Mouse (Mus musculus): ENCODE data around the gene Farp1. TPM values are rescaled to one million over a fixed set of nuclear protein-coding genes. Genes with fewer than 3 reads are reported as not detected.
A peak's percentile ranks its signal among the peaks of the same experiment; 100 is the strongest.

Gene Farp1
- polyA plus RNA-seq, 1 experiment from 2014 or later, result 19.1 TPM

DNA sequence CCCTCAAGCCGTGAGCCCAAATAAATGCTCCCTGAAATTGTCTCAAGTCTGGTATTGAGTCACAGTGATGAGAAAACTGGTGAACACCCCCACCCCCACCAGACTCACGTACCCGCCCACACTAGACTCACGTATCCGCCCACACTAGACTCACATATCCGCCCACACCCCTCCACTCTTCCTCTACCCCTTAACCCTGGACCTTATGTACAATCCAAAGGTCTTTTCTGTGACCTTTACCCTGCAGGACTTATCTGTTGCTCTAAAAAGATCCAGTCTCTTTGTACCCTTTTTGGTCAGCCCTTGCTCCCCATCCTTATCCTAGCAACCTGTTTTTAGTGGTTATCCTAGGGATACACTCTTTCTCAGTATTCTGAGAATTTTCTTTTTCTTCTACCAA lies 58.9 kb downstream of the Farp1 start:
- Histone ChIP-seq H3K4me3 (ENCODE audit: control insufficient read depth in 1 of 2, insufficient read depth in 1 of 2, low read depth in 1 of 2, low read length in 2 of 2) (no peak overlapping the region), H3K4me1 (ENCODE audit: control insufficient read depth in 2 of 2, insufficient read depth in 2 of 2, low read length in 2 of 2) (peaks cover 31 to 43% of the 10 kb centered on the region in 2 experiments), H3K27me3 (ENCODE audit: control insufficient read depth, insufficient read depth, low read length) (no peaks in the 10 kb centered on the region), H3K27ac (replicated peaks in 1 of 2; ENCODE audit: control insufficient read depth in 1 of 2, insufficient read depth in 1 of 2, low read depth in 2 of 2, low read length in 2 of 2) (no peak overlapping the region), H3K36me3 (ENCODE audit: control insufficient read depth, insufficient read depth, low read length) (peaks cover 13% of the 10 kb centered on the region), H3K9ac (ENCODE audit: low read length) (no peak overlapping the region), H3K4me2 (ENCODE audit: low read length) (no peak overlapping the region), H3K9me3 (ENCODE audit: control insufficient read depth, low read length) (peaks cover 9% of the 10 kb centered on the region)
- ATAC-seq (ENCODE audit: insufficient number of reproducible peaks, insufficient read depth, low FRiP score, low read depth), result no peak
- WGBS, result 82% methylated on average over 6 of the region's 6 CpGs

DNA sequence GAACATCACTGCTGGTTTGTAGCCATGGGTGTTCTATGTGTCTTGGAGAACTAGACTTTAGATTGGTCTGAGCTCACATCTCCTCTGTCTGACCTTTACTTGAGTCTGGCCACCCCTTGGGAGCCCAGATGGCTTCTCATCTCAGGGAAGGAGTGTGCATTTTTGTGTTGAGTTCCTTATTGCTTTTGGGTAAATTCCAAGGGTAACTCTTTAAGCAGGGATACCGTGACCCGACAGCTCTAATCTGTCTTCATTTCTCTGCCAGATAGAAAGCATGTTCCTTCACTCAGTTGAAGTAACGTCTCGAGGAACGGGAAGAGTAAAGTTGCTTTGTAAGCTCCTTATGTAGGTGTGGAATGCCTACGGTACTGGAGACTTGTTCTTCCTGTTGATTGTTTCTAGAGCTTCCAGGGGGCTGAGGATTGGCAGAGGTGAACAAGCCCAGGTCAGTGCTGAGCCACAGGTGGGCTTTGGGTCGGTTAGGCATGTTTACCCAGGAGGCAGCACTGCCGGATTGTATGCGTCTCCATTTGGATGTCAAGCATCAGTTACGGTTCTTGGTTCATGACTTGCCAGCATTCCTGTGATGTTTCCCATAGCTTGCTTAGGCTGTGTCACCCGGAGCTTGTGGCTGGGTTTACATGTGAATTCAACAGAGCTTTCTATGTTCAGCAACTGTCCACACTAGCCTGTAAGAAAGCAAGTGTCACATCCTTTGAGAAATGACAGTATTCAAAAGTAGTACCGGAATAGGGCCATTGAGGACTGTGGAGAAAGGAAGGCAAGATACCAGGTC lies 62.8 kb downstream of the Farp1 start:
- H3K9me3 ChIP-seq (ENCODE audit: control insufficient read depth, low read length), result no peaks in the 10 kb centered on the region
- peaks cover 5% of the 10 kb centered on the region for H3K36me3 ChIP-seq (ENCODE audit: control insufficient read depth, insufficient read depth, low read length)
- peak overlapping the region; percentile 74 to 79 for H3K27ac ChIP-seq (replicated peaks in 1 of 2; ENCODE audit: control insufficient read depth in 1 of 2, insufficient read depth in 1 of 2, low read depth in 2 of 2, low read length in 2 of 2)
- ATAC-seq (ENCODE audit: insufficient number of reproducible peaks, insufficient read depth, low FRiP score, low read depth), result no peak
- 41% methylated on average over 12 of the region's 12 CpGs for WGBS
- H3K9ac ChIP-seq (ENCODE audit: low read length), result no peak overlapping the region; the same call in 1 of the 2 replicates
- H3K4me1 ChIP-seq (ENCODE audit: control insufficient read depth in 2 of 2, insufficient read depth in 2 of 2, low read length in 2 of 2), result peaks cover 45 to 56% of the 10 kb centered on the region in 2 experiments
- no peak overlapping the region for H3K4me3 ChIP-seq (ENCODE audit: control insufficient read depth in 1 of 2, insufficient read depth in 1 of 2, low read depth in 1 of 2, low read length in 2 of 2)
- peak overlapping the region; percentile 23 for H3K4me2 ChIP-seq (ENCODE audit: low read length)
- no peaks in the 10 kb centered on the region for H3K27me3 ChIP-seq (ENCODE audit: control insufficient read depth, insufficient read depth, low read length)

DNA sequence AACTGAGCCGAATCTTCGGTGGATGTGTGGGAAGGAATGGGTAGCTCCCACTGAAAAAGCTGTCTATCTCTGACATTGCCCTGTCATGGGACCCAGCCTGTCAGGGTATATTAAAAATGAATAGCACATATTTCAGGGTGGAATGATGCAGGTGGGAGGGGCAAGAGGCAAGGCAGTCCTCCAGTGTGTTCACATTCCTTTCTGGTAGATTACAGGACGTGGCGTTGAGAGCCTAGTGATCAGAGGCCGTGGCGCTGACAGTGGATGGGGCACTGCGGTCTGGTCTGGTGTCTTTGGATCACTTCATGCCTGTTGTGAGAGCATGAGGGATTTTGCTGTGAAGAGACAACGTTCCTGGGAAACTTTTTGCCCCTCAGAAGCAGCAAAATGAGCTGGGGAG lies 64.1 kb downstream of the Farp1 start:
- Histone ChIP-seq H3K27ac (replicated peaks in 1 of 2; ENCODE audit: control insufficient read depth in 1 of 2, insufficient read depth in 1 of 2, low read depth in 2 of 2, low read length in 2 of 2) (peak overlapping the region; percentile 74 to 79), H3K9ac (ENCODE audit: low read length) (no peak overlapping the region), H3K36me3 (ENCODE audit: control insufficient read depth, insufficient read depth, low read length) (peaks cover 10% of the 10 kb centered on the region), H3K4me2 (ENCODE audit: low read length) (peak overlapping the region; percentile 7), H3K27me3 (ENCODE audit: control insufficient read depth, insufficient read depth, low read length) (no peaks in the 10 kb centered on the region), H3K4me1 (ENCODE audit: control insufficient read depth in 2 of 2, insufficient read depth in 2 of 2, low read length in 2 of 2) (peaks cover 42 to 54% of the 10 kb centered on the region in 2 experiments), H3K9me3 (ENCODE audit: control insufficient read depth, low read length) (no peaks in the 10 kb centered on the region), H3K4me3 (ENCODE audit: control insufficient read depth in 1 of 2, insufficient read depth in 1 of 2, low read depth in 1 of 2, low read length in 2 of 2) (no peak overlapping the region)
- ATAC-seq (ENCODE audit: insufficient number of reproducible peaks, insufficient read depth, low FRiP score, low read depth), result 0 out of 2 replicates have a peak, but pooled peaks have one; percentile 49
- 12% methylated on average over 8 of the region's 8 CpGs for WGBS

DNA sequence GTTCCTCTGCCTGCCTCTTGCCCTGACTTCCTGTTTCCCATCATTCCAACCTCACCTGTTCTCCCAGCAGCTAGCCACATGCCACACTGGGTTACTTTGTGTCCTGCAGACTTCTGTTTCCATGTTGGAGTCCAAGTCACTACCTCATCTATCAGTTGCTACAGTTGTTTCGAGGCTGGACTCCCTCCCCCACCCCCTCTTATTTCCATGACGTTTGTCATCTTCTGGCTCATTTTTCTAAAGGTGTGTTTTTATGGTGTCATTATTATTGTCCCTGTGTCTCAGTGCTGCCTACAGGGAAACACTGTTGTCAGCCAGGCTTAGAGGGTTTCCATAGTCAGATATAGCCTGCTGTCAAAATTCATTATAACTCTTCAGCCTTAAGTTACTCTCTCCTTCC lies 64.9 kb downstream of the Farp1 start:
- no peak overlapping the region for H3K9ac ChIP-seq (ENCODE audit: low read length)
- H3K36me3 ChIP-seq (ENCODE audit: control insufficient read depth, insufficient read depth, low read length), result peaks cover 10% of the 10 kb centered on the region
- no peaks in the 10 kb centered on the region for H3K27me3 ChIP-seq (ENCODE audit: control insufficient read depth, insufficient read depth, low read length)
- H3K9me3 ChIP-seq (ENCODE audit: control insufficient read depth, low read length), result no peaks in the 10 kb centered on the region
- no peak for ATAC-seq (ENCODE audit: insufficient number of reproducible peaks, insufficient read depth, low FRiP score, low read depth)
- no peak overlapping the region for H3K4me2 ChIP-seq (ENCODE audit: low read length)
- 56% methylated on average over 2 of the region's 2 CpGs for WGBS
- peaks cover 46 to 60% of the 10 kb centered on the region in 2 experiments for H3K4me1 ChIP-seq (ENCODE audit: control insufficient read depth in 2 of 2, insufficient read depth in 2 of 2, low read length in 2 of 2)
- H3K27ac ChIP-seq (replicated peaks in 1 of 2; ENCODE audit: control insufficient read depth in 1 of 2, insufficient read depth in 1 of 2, low read depth in 2 of 2, low read length in 2 of 2), result peak overlapping the region; percentile 74 to 79
- no peak overlapping the region for H3K4me3 ChIP-seq (ENCODE audit: control insufficient read depth in 1 of 2, insufficient read depth in 1 of 2, low read depth in 1 of 2, low read length in 2 of 2)

DNA sequence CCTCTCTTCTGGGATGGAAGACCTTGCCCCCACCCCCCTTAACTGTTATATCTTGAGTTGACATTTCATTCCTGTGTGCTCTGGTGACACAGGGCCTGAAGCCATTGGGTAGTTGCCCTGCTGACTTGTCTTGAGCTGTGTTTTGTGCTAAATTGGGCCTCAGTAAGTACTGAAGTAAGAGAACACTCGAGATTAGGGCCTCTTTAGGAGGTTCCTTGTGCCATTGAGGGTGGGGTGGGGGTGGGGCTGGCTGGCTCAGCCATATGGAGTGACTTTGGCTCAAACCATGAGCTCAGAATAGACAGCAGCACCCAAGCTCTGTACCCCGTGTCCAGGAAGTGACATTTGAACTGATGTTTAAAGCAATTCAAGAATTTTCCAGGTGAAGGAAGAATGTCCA lies 65.8 kb downstream of the Farp1 start:
- peaks cover 50 to 67% of the 10 kb centered on the region in 2 experiments for H3K4me1 ChIP-seq (ENCODE audit: control insufficient read depth in 2 of 2, insufficient read depth in 2 of 2, low read length in 2 of 2)
- H3K36me3 ChIP-seq (ENCODE audit: control insufficient read depth, insufficient read depth, low read length), result peaks cover 10% of the 10 kb centered on the region
- no peaks in the 10 kb centered on the region for H3K9me3 ChIP-seq (ENCODE audit: control insufficient read depth, low read length)
- ATAC-seq (ENCODE audit: insufficient number of reproducible peaks, insufficient read depth, low FRiP score, low read depth), result no peak
- no peak overlapping the region for H3K4me3 ChIP-seq (ENCODE audit: control insufficient read depth in 1 of 2, insufficient read depth in 1 of 2, low read depth in 1 of 2, low read length in 2 of 2)
- H3K27me3 ChIP-seq (ENCODE audit: control insufficient read depth, insufficient read depth, low read length), result no peaks in the 10 kb centered on the region
- peak overlapping the region; percentile 7; the same call in 1 of the 2 replicates for H3K4me2 ChIP-seq (ENCODE audit: low read length)
- 14% methylated on average over 2 of the region's 2 CpGs for WGBS
- H3K9ac ChIP-seq (ENCODE audit: low read length), result no peak overlapping the region
- H3K27ac ChIP-seq (replicated peaks in 1 of 2; ENCODE audit: control insufficient read depth in 1 of 2, insufficient read depth in 1 of 2, low read depth in 2 of 2, low read length in 2 of 2), result peak overlapping the region; percentile 56 to 65

DNA sequence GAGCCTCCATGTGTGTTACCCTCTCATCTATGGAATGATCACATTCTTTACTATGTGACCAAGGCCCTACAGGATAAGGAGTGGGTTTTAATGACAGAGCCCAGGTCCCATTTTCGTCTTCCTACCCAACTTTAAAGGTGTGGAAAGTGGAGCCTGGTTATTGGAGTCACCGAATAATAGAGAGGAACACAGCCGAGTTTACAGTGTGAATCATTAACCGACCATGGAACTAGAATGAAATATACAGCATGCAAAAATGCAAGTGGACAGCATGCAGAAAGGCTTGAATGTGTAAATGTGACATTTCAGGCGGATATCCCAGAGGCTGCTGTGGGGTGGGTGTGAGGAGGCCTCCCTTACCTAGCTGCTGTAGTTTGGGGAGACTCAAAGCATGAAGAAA lies 66.5 kb downstream of the Farp1 start:
- Histone ChIP-seq H3K9ac (ENCODE audit: low read length) (no peak overlapping the region; the same call in 1 of the 2 replicates), H3K4me3 (ENCODE audit: control insufficient read depth in 1 of 2, insufficient read depth in 1 of 2, low read depth in 1 of 2, low read length in 2 of 2) (no peak overlapping the region), H3K36me3 (ENCODE audit: control insufficient read depth, insufficient read depth, low read length) (peaks cover 10% of the 10 kb centered on the region), H3K9me3 (ENCODE audit: control insufficient read depth, low read length) (no peaks in the 10 kb centered on the region), H3K27ac (replicated peaks in 1 of 2; ENCODE audit: control insufficient read depth in 1 of 2, insufficient read depth in 1 of 2, low read depth in 2 of 2, low read length in 2 of 2) (peak overlapping the region; percentile 56 to 65), H3K4me2 (ENCODE audit: low read length) (peak overlapping the region; percentile 7; the same call in 1 of the 2 replicates), H3K27me3 (ENCODE audit: control insufficient read depth, insufficient read depth, low read length) (no peaks in the 10 kb centered on the region), H3K4me1 (ENCODE audit: control insufficient read depth in 2 of 2, insufficient read depth in 2 of 2, low read length in 2 of 2) (peaks cover 56 to 74% of the 10 kb centered on the region in 2 experiments)
- no peak for ATAC-seq (ENCODE audit: insufficient number of reproducible peaks, insufficient read depth, low FRiP score, low read depth)
- 72% methylated on average over 5 of the region's 5 CpGs for WGBS

DNA sequence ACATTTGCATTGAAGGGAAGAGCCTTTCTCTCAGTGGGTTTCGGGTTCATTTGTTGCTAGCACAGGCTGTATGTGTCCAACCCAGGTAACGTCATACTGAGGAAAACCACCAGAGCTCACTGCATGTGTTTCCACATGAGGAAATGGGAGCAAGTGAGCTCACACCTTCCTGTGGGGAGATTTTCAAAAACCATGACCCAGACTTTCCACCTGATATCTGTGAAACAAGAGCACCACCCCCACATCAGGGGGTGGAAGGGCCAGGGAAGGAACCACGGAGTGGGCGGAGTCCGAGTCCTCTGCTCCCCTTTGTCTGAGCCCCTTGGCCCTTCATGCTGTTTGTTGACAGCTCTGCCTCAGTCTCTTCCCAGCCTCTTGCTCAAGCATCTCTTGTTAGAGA lies 67.6 kb downstream of the Farp1 start:
- peaks cover 10% of the 10 kb centered on the region for H3K36me3 ChIP-seq (ENCODE audit: control insufficient read depth, insufficient read depth, low read length)
- H3K9ac ChIP-seq (ENCODE audit: low read length), result no peak overlapping the region
- no peaks in the 10 kb centered on the region for H3K9me3 ChIP-seq (ENCODE audit: control insufficient read depth, low read length)
- no peak for ATAC-seq (ENCODE audit: insufficient number of reproducible peaks, insufficient read depth, low FRiP score, low read depth)
- H3K4me3 ChIP-seq (ENCODE audit: control insufficient read depth in 1 of 2, insufficient read depth in 1 of 2, low read depth in 1 of 2, low read length in 2 of 2), result no peak overlapping the region
- peaks cover 57 to 72% of the 10 kb centered on the region in 2 experiments for H3K4me1 ChIP-seq (ENCODE audit: control insufficient read depth in 2 of 2, insufficient read depth in 2 of 2, low read length in 2 of 2)
- H3K27me3 ChIP-seq (ENCODE audit: control insufficient read depth, insufficient read depth, low read length), result no peaks in the 10 kb centered on the region
- no peak overlapping the region for H3K27ac ChIP-seq (replicated peaks in 1 of 2; ENCODE audit: control insufficient read depth in 1 of 2, insufficient read depth in 1 of 2, low read depth in 2 of 2, low read length in 2 of 2)
- H3K4me2 ChIP-seq (ENCODE audit: low read length), result no peak overlapping the region
- 67% methylated on average over 5 of the region's 5 CpGs for WGBS

Data from heart, embryonic 14.5 days (tissue).